Mouse (Mus musculus): ENCODE data around the gene St3gal3. TPM values are rescaled to one million over a fixed set of nuclear protein-coding genes. Genes with fewer than 3 reads are reported as not detected.

St3gal3 gene
- total RNA-seq, 1 experiment from 2014 or later: 5.5 TPM

- ATAC-seq (ENCODE audit: extremely low read depth, insufficient number of reproducible peaks, low FRiP score, poor library complexity, severe bottlenecking): no peak
Observed at GRCm38 (mm10) chr4:117924916-117925315, 209.8 kb downstream of the St3gal3 start.

- ATAC-seq (ENCODE audit: extremely low read depth, insufficient number of reproducible peaks, low FRiP score, poor library complexity, severe bottlenecking): no peak
Observed at GRCm38 (mm10) chr4:117923450-117923849, 211.3 kb downstream of the St3gal3 start.

GRCm38 (mm10) chr4:117921358-117921757, 213.4 kb downstream of the St3gal3 start:
- ATAC-seq (ENCODE audit: extremely low read depth, insufficient number of reproducible peaks, low FRiP score, poor library complexity, severe bottlenecking): peak; percentile 58

GRCm38 (mm10) chr4:117918762-117919161, 216.0 kb downstream of the St3gal3 start:
- no peak for ATAC-seq (ENCODE audit: extremely low read depth, insufficient number of reproducible peaks, low FRiP score, poor library complexity, severe bottlenecking)

- ATAC-seq (ENCODE audit: extremely low read depth, insufficient number of reproducible peaks, low FRiP score, poor library complexity, severe bottlenecking): no peak
Observed at GRCm38 (mm10) chr4:117918261-117918660, 216.5 kb downstream of the St3gal3 start.

GRCm38 (mm10) chr4:117917847-117918246, 216.9 kb downstream of the St3gal3 start:
- no peak for ATAC-seq (ENCODE audit: extremely low read depth, insufficient number of reproducible peaks, low FRiP score, poor library complexity, severe bottlenecking)

- ATAC-seq (ENCODE audit: extremely low read depth, insufficient number of reproducible peaks, low FRiP score, poor library complexity, severe bottlenecking): no peak
Observed at GRCm38 (mm10) chr4:117917402-117917801, 217.3 kb downstream of the St3gal3 start.

- no peak for ATAC-seq (ENCODE audit: extremely low read depth, insufficient number of reproducible peaks, low FRiP score, poor library complexity, severe bottlenecking)
Observed at GRCm38 (mm10) chr4:117916386-117916785, 218.3 kb downstream of the St3gal3 start.

- no peak for ATAC-seq (ENCODE audit: extremely low read depth, insufficient number of reproducible peaks, low FRiP score, poor library complexity, severe bottlenecking)
Observed at GRCm38 (mm10) chr4:117915489-117916105, 219.1 kb downstream of the St3gal3 start.

GRCm38 (mm10) chr4:117914591-117915442, 219.9 kb downstream of the St3gal3 start, which contains the start of gene Ipo13:
Gene Ipo13 (minus strand): TSS chr4:117914999.
- peak; percentile 84 for ATAC-seq (ENCODE audit: extremely low read depth, insufficient number of reproducible peaks, low FRiP score, poor library complexity, severe bottlenecking)

GRCm38 (mm10) chr4:117914031-117914430, 220.7 kb downstream of the St3gal3 start:
- no peak for ATAC-seq (ENCODE audit: extremely low read depth, insufficient number of reproducible peaks, low FRiP score, poor library complexity, severe bottlenecking)

GRCm38 (mm10) chr4:117913421-117913820, 221.3 kb downstream of the St3gal3 start:
- ATAC-seq (ENCODE audit: extremely low read depth, insufficient number of reproducible peaks, low FRiP score, poor library complexity, severe bottlenecking): no peak

- ATAC-seq (ENCODE audit: extremely low read depth, insufficient number of reproducible peaks, low FRiP score, poor library complexity, severe bottlenecking): no peak
Observed at GRCm38 (mm10) chr4:117912685-117913273, 221.9 kb downstream of the St3gal3 start.

GRCm38 (mm10) chr4:117912131-117912561, 222.6 kb downstream of the St3gal3 start:
- no peak for ATAC-seq (ENCODE audit: extremely low read depth, insufficient number of reproducible peaks, low FRiP score, poor library complexity, severe bottlenecking)

GRCm38 (mm10) chr4:117908834-117909453, 225.8 kb downstream of the St3gal3 start:
- no peak for ATAC-seq (ENCODE audit: extremely low read depth, insufficient number of reproducible peaks, low FRiP score, poor library complexity, severe bottlenecking)

GRCm38 (mm10) chr4:117906196-117906595, 228.5 kb downstream of the St3gal3 start:
- no peak for ATAC-seq (ENCODE audit: extremely low read depth, insufficient number of reproducible peaks, low FRiP score, poor library complexity, severe bottlenecking)

- no peak for ATAC-seq (ENCODE audit: extremely low read depth, insufficient number of reproducible peaks, low FRiP score, poor library complexity, severe bottlenecking)
Observed at GRCm38 (mm10) chr4:117904761-117905160, 230.0 kb downstream of the St3gal3 start.

GRCm38 (mm10) chr4:117904094-117904493, 230.6 kb downstream of the St3gal3 start:
- ATAC-seq (ENCODE audit: extremely low read depth, insufficient number of reproducible peaks, low FRiP score, poor library complexity, severe bottlenecking): no peak

GRCm38 (mm10) chr4:117898111-117898510, 236.6 kb downstream of the St3gal3 start:
- no peak for ATAC-seq (ENCODE audit: extremely low read depth, insufficient number of reproducible peaks, low FRiP score, poor library complexity, severe bottlenecking)

All from neutrophil, adult 5-6 weeks (primary cell).